Mouse (Mus musculus) fat pad, adult 2 months (tissue): ENCODE results near the gene Scel.

Experiments used
- DNase-seq: peaks from one replicate; pipeline ENCODE4 v3.0.0-alpha.2; 2011; ENCODE audit warnings: low read depth, low spot score; ENCODE audit errors: extremely low read depth

Gene Scel

DNA sequence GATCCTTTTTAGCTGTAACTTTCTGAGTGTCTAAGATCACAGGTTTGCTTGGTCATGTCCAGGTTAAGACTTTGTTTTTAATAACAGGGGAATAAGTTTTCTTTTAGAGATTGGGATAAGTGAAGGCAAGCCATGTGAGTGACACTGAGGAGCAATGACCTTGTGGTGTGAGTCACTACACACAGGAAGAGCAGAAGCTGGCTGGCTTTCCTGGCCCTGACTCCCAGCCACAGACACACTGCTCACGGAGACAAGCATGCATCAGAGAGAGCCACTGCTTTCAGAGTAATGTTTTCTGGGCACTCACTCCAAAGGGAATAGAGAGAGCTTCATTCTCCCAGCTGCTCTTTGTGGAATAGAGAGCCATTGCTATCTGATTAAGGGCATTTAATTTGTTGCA is 54.8 kb downstream of the Scel start:
- no peak for DNase-seq

DNA sequence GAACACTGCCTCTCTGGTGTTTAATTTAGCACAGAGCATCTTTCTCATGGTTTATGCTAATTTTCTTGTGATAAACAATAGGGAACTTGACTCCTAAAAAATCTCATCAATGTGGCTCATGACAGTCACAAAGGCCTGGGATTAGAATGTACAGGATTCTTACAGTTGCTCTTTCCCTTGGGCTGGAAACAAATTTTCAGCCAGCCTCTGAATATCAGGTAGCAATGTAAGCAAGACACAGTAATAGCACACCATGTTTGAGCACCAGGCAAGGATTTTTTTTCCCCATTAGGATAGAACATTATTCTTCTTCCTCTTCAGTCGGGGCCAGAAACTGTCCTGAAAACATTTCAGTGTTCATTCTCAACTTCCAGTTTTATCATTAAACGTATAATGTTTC is 55.3 kb downstream of the Scel start:
- no peak for DNase-seq

DNA sequence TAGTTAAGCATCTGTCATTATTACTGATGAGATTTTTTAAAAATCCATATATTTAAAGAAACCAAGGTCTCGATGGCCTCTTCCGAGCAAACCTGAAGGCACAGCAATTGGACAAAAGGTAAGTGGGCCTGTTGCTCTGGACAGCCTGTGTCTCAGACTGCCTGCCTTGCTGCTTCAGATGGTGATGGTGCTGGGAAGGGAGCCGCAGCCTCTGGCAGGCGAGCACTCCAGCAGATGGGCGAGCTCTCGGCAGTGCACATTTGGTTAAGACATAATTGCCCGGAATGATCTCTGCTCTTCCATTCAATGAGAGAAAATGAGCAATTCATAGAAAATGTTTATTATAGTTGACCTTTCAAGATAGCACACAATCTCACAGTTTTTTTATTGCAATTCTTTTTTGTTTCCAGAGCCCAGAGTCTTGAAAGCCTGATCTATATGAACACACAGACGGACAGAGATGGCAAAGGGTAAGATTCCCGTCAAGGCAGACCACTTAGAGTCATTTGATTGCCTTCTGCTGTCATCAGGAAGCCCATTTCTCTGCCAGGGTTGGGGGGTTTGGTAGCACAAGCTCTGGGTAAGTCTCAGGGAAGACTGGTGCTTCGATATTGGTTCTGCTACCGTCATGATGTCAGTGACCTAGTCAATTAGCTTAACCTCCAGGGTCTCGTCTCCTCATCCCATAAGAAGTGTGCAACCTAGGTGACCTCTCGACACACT is 58.6 kb downstream of the Scel start:
- no peak for DNase-seq

DNA sequence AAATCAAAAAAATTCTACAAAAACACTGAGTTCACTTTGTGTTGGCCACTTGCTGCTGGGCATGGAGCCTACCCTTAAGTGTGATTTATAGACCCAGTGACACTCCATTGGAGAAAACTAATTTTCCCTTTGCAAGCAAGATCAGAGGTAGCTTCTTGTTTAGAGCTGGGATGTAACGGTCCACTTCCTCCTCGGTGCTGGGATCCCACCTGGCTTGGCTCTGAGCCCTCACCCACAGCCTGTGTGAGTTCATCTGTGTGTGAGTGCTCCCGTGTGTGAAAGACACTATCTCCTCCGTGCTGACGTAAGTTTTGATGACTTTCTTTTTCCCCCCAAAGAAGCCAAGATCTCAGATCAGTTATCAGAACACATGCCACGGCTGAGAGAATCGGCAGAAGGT is 62.7 kb downstream of the Scel start:
- no peak for DNase-seq

DNA sequence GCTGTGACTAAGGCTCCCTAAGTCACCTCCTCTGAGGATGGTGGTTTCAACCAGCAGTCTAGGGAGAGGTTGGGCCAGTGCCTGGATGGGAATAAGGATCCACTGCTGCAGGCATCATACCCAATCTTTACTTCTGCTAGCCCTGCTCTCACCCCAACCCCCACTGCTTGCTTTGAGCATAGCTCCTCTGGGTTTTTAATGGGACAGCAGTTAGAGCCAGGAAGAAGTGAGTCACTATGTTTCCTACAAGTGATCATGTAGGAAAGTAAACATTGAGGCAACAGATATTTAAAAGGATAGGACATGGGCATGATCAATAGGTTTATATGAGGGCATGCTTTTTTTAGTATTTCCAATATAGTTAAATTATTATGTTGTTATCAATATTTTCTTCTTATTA is 63.9 kb downstream of the Scel start:
- DNase-seq: no peak

DNA sequence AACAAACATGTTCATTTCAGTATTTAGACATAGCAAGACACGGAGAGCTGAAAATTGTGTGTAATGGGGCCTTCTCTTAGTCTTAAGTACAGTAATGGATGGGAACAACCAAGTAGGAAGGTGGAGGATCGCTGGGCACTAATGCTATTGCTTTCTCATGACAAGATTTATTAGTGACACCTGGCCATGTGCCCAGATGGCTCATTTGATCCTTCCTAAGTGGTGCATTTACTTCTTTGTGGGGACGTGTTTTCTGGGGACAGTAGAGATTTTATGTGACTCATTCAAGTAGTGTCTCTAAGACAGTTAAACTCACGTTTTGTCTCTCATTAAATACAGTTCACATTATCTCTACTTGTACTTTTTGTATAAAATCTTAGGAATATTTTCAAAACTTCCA is 73.5 kb downstream of the Scel start:
- no peak for DNase-seq

DNA sequence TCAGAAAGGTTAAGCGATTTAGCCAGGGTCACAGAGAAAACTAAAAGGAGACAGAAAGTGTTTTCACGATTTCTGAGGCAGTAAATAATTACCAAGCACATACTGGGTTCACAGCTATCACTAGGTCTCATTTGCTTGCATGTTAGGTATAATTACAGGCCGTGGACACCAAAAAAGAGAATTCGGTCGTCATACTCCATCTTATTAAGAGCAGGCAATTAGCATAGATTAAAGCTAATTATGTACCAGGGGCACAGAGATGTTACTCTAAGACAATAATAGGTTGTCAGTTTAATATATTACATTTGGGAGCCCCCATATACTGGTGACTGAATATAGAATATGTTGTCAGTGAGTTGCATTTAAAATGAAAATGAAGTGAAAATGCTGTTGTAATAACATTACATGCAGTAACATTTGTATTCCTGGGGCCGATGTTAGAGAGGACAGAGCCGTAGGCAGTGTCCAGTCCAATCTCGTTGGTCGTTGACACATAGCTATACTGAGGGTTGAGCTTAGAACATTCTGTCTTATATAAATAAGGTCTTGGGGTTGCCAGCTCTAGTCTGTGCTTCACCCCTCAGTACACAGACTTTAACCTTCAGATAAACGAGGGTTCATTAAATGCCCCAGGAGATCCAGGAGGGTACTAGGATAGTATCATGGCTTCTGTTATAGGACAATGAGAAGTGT is 74.2 kb downstream of the Scel start:
- no peak for DNase-seq

DNA sequence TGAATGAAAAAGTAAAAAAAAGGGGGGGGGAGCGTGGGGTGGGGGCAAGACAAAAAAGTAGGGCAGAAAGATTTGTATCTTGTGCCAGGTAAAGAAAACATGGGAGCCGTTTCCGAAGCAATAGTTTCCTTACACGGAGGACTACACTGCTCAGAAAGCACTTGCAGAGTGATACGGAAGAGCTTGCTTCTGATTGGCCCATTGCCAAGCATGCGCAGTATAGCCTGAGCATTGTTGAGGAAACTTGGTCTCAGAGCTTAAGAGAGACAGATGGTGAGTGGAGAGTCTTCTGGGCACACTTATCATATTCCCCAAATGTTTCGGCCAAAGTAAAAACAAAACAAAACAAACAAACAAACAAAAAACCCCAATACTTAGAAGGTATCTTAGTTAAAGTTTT is 76.7 kb downstream of the Scel start:
- no peak for DNase-seq

DNA sequence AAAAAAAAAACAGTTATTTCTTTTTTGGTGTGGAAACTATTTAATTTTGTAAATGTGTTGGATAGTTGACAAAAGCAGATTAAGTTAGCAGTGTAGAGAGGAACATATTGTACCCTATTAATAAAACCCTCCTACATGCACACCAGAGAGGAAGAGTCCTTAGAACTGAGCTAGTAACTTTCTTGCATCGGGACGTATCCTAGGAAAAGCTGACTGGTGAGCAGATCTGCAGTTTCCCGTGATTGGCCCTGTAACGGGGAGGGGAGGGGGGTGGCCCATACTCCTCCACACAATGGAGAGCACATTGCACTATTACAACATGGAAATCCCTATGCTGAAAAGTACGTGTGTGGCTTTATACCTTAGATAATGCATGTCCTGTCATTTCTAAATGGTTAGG is 82.7 kb downstream of the Scel start:
- no peak for DNase-seq

DNA sequence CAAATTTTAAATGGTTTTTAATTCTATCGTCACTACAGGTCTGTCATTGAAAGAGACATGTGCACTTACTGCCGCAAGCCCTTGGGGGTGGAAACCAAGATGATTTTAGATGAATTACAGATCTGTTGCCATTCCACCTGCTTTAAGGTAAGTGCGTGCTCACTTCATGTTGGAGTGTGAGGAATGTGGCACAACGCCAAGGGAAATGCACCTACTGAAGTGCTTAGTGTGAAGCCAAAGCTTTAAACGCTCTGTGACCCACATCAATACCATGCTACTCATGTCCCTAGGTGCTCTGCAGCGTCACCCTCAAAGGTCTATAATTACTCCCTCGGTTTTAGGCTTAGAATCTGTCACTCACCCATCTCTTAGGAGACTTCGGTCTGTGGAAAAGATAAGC is 94.9 kb downstream of the Scel start:
- DNase-seq: no peak

DNA sequence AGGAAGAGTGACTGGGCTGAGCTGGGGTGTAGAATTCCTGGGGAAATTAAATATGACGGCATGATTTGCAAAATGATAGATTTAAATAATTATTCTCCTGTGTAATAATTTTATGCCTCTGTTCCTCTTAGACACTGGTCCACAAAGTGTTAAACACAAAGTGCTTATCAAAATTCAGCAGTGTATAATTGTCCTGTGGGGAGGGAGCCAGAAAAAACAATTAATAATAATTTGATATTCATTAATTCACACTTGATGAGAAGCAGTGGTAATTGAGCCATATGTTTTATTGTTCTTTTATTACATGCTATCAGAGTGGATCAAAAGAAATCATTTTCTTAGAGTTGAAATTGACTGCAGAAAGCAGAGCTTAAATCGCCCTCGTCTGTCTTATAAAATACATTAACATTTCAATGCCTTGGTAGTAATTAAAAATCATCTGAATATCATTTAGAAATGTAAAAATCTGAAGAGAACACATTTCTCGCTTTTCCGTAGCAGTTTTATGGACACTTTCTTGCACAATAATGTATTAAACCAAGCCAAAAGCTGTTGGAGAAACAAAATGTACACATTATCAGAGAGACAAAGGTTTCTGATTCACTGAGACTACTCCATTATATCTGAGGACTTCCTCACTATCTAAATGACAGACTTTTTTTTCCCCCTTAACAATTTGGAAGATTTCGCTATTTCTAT is 100.6 kb downstream of the Scel start:
- no peak for DNase-seq

DNA sequence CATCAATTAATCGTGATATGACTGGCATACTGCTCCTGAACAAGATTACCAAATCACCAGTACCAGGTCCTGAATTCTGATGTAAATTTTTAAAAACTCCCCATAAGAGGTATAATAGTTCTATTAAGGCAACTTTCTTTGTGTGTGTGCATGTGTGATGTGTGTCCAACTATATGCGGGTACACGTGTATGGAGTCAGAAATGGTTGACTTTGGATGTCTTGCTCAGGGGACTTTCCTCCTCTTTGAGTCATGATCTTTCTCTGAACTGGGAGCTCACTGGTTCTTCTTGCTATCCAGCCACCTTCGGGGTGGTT is 101.1 kb downstream of the Scel start:
- DNase-seq: no peak

DNA sequence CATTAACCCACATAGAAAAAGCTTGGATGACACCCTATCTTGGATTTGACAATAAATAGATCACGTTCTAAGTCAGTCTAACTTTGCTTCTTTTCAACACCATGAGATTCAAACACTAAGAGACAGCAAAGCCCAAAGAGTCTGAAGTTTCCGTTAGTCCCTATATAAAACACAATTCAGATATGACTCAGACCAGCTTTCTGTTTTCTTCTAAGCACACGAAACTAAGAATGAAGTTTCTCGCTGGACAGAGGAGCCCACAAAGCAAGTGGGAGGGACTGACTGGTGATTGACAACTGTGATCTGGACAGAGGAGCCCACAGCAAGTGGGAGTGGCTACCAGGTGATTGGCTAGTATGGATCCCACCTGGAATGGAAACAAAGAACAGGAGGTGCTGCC is 106.6 kb downstream of the Scel start:
- no peak for DNase-seq

DNA sequence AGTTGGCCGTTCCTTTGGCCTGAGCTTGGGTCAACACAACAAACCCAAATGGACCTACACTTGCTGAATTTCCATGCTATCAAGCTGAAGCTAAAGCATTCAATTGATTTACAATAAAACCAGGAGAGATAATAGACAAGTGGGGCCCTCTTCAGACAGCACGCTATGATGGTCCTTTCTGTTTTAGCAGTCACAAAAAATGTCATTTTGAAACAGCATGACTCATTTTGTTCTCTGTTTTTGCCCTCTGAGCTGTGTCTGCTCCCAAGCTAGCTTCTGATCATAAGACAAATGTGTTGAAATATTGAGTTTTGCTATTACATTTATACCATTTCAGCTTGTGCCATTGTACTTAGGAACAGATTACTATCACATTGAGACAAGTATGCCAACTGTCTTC is 108.1 kb downstream of the Scel start:
- DNase-seq: no peak

DNA sequence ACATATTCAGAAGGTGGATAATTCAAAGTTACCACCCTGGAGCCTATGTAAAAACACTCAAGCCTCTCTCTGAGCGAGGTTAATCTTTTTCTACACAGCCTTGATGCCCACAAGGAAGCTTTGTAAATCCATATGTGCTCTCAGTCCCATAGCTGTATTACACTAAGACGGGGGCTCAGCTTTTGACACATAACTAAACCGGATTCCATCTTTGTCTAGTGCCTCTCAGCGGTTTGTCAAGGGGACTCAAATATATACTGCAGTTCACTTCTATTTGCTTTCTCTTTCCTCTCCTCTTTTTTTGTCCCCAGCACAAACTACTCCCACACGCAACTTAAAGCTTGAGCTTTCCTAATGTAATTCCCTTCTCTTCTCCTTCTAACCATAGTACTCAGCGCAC is 113.0 kb downstream of the Scel start:
- no peak for DNase-seq

DNA sequence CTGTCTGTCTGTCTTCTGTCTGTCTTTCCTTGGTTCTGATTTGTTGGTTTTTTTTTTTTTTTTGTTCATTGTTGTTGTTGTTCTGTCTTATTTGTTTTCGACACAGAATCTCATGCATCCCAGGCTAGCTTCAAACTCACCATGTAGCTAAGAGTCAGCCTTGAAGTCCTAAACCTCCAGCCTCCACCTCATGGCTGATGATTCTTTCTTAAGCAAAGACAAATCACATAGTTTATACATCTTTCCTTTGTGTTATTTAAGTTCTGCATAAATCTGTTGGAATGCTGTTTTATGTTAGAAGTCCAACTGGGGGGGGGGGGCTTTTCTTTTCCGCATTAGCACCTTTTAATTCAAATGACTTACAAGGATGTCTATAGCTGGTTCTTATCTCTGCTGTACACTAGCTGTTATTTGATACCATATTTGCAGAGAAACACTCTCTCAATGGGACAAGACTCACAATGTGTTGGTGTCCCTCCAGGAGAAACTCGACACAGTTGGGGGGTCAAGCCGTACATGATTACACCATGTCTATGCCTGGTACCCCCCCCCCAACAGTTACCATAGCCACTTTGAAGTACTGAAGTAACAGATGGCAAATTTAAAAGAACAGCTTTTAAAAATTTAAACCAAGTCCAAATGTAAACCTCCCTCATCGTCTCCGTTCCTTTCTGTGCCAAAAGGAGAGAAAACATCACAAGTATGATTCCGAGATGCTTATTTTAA is 116.7 kb downstream of the Scel start:
- DNase-seq: no peak

DNA sequence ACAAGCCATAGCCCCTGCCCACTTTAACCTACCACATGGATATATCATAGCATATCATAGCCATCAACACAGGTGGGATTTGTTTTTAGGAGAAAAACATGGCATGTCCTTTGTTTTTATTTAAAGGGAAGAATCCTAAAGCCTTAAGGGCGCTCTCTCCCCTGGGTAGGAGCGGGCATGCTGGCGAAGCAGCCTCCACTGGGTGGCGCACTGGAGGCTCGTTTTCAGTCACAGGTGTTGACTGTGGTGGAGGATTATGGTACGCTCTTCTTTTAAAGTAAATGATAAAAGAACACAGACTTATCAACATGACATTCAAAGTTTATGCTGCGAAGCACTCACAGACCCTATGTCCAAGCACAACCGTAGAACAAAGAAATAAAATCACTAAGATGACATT is 117.4 kb downstream of the Scel start:
- no peak for DNase-seq

DNA sequence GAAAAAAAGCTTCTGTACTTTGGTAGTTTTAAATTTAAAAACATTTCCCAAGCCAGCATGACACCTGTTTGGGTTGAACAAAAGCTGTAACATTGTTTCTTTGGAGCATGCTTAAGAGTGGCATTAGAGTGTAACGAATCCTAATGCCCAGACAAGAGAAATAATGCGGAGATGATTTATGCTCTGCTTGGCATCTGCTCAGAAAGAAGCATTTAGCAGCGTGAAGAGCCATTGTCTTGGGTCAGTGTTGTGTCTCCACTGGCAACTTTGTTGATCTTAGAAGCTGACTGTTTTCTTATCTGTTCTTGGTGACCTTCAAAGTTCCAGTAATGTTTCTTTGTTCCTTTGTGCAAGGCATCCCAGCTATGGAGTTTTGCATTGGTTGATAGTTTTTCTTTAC is 130.8 kb downstream of the Scel start:
- DNase-seq: no peak

DNA sequence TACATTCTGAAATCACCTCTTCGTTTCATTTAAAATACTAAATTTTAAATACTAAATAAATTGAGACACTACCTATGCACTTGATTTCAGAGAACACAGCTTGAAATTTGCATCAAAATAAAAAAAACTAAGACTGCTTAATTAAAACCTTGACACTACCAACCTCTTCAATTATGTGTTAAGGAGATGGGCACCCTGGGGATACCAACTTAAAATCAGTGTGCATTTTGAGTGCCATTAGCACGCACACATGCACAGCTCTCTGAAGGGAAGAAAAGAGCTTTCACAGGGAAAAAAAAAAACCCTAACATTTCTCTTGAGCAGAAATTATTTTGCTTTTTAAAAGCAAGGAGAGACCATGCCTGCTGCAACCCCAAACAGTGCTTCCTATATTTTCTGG is 134.8 kb downstream of the Scel start:
- no peak for DNase-seq

DNA sequence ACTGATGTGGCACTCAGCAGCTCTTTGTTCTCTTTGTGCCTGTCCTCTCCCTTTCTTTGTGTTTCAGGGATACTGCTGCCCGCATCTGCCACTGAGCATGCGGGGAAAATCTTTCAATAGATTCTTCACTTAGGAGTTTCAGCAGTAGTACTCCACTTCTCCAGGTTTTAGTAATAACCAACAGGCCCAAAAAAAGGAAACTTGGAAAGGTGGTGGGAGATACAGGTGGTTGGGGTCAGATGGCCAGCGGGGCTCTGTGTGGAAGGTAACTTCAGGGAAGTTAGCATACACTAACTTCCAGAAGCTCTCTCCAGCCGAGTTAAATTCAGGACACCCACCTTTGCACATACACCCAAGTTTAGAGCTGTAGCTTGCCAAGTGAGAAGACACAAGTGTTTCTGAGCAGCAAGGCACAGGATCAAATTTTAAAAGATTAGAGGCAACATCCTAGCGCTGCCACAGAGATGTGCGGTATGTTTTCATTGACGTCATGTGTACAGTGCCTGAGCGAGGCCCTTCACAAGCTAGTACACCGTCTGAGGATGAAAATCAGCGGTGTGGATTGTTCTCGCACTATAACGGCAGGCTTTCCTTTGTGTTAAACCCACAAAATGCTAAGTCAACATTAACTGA is 135.6 kb downstream of the Scel start:
- DNase-seq: no peak

DNA sequence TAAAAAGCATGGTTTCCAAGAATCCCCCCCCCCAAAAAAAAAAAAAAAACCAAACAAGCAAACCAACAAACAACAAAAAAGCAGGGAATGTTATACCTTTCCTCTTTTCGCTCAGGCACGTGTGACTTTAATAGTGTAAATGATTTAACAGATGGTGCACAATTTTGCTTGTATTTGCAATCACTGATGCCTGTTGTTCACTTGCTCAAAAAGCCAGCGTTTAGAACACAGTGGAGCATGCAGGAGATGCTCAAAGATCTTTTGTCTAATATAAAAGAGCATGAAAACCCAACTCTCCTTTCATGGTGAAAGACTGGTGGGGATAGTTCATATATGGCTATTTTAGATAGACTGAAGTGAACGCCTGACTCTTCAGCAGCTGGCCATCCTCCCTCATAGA is 136.2 kb downstream of the Scel start:
- DNase-seq: no peak
